Mouse (Mus musculus): ENCODE data around the gene Zic4. TPM values are rescaled to one million over a fixed set of nuclear protein-coding genes. Genes with fewer than 3 reads are reported as not detected.

Gene Zic4
- polyA plus RNA-seq, 1 experiment from 2014 or later: not detected

- Histone ChIP-seq H3K27me3 (replicated peaks; ENCODE audit: insufficient read depth, low read length) (peaks cover 78% of the 10 kb centered on the region), H3K9ac (replicated peaks; ENCODE audit: low read depth) (no peak overlapping the region), H3K9me3 (ENCODE audit: low read length) (no peaks in the 10 kb centered on the region), H3K4me2 (replicated peaks; ENCODE audit: low read depth, low read length) (no peak overlapping the region), H3K4me3 (ENCODE audit: low read depth, low read length) (no peak overlapping the region), H3K36me3 (ENCODE audit: insufficient read depth, low read length) (no peaks in the 10 kb centered on the region), H3K4me1 (ENCODE audit: insufficient read depth, low read depth, low read length) (peaks cover 4% of the 10 kb centered on the region; the same call in 1 of the 2 replicates), H3K27ac (ENCODE audit: low read length) (no peak overlapping the region)
- no peak for ATAC-seq
- DNase-seq (ENCODE audit: low spot score): no peak
- 3% methylated on average over 24 of the region's 24 CpGs for WGBS
- TF ChIP-seq CTCF (IDR thresholded peaks at IDR 0.05) (no peak), EP300 (IDR thresholded peaks at IDR 0.05) (no peak)
Measured at GRCm38 (mm10) chr9:91382471-91383255, 20.4 kb downstream of the Zic4 start.

GRCm38 (mm10) chr9:91383441-91384135 lies 21.4 kb downstream of the Zic4 start:
- peaks cover 78% of the 10 kb centered on the region for H3K27me3 ChIP-seq (replicated peaks; ENCODE audit: insufficient read depth, low read length)
- no peak overlapping the region for H3K4me2 ChIP-seq (replicated peaks; ENCODE audit: low read depth, low read length)
- H3K4me3 ChIP-seq (ENCODE audit: low read depth, low read length): no peak overlapping the region
- H3K9ac ChIP-seq (replicated peaks; ENCODE audit: low read depth): no peak overlapping the region
- no peak overlapping the region for H3K27ac ChIP-seq (ENCODE audit: low read length)
- no peaks in the 10 kb centered on the region for H3K9me3 ChIP-seq (ENCODE audit: low read length)
- peaks cover 4% of the 10 kb centered on the region; the same call in 1 of the 2 replicates for H3K4me1 ChIP-seq (ENCODE audit: insufficient read depth, low read depth, low read length)
- ATAC-seq (no peak), DNase-seq (ENCODE audit: low spot score) (no peak)
- no peaks in the 10 kb centered on the region for H3K36me3 ChIP-seq (ENCODE audit: insufficient read depth, low read length)
- no peak for TF ChIP-seq CTCF (IDR thresholded peaks at IDR 0.05)
- TF ChIP-seq EP300 (IDR thresholded peaks at IDR 0.05): no peak
- WGBS: 1% methylated on average over 28 of the region's 28 CpGs

DNA sequence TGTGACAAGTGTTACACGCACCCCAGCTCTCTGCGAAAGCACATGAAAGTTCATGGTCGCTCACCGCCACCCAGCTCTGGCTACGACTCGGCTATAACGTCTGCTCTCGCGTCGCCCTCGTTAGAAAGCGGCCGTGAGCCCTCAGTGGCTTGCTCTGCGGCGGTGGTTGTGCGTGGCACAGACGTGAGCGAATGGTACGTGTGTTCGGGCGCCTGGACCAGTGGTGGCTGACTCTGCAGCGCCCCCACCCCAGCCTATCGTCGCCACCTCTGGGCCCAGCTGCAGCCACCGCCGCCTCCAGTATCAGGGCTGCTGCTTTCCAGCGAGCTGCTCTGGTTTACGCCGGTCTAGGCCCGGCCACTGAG lies 21.9 kb downstream of the Zic4 start:
- peaks cover 4% of the 10 kb centered on the region; the same call in 1 of the 2 replicates for H3K4me1 ChIP-seq (ENCODE audit: insufficient read depth, low read depth, low read length)
- TF ChIP-seq EP300 (IDR thresholded peaks at IDR 0.05): no peak
- TF ChIP-seq CTCF (IDR thresholded peaks at IDR 0.05): no peak
- no peaks in the 10 kb centered on the region for H3K36me3 ChIP-seq (ENCODE audit: insufficient read depth, low read length)
- ATAC-seq (no peak), DNase-seq (ENCODE audit: low spot score) (no peak)
- H3K27me3 ChIP-seq (replicated peaks; ENCODE audit: insufficient read depth, low read length): peaks cover 73% of the 10 kb centered on the region
- no peaks in the 10 kb centered on the region for H3K9me3 ChIP-seq (ENCODE audit: low read length)
- 1% methylated on average over 30 of the region's 30 CpGs for whole genome bisulfite sequencing
- no peak overlapping the region for H3K4me2 ChIP-seq (replicated peaks; ENCODE audit: low read depth, low read length)
- H3K9ac ChIP-seq (replicated peaks; ENCODE audit: low read depth): no peak overlapping the region
- no peak overlapping the region for H3K27ac ChIP-seq (ENCODE audit: low read length)
- no peak overlapping the region for H3K4me3 ChIP-seq (ENCODE audit: low read depth, low read length)

DNA sequence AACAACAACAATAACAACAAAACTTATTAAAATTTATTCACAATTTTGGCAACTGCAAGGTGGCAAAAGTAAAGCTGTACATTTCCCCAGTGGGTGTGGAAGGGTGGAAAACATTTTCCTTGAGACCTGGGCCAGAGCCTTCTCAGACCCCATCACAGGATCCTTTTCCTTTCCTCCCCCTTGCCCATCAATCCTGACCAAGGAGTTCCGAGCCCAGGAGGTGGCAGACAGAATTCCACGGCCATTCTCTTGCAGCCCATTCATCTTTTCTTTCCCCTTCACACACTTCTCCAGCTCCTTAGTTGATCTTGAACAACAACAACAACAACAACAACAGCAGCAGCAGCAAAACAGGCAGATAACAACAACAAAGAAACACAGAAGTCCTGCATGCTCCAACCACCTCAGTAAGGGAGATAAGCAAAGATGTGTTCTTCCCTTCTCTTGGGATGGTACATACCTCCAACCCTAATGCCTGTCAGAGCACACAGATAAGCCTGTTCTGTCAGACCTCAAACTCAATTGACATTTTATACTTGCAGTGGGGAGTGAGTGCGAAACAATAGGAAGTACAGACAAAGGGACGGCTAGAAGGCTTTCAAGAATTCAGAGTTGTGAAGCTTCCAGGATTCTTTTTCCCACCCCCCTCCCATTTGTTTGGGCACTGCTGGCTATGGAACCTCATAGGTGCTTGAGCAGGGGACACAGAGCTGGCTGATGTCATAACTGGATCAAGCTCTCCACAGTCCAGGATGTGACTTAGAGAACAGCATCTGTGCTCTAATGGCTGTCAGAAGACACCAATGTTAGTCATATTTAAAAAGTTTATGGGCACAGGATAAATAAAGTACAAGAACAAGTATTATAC lies 22.7 kb downstream of the Zic4 start:
- no peak overlapping the region for H3K9ac ChIP-seq (replicated peaks; ENCODE audit: low read depth)
- H3K4me2 ChIP-seq (replicated peaks; ENCODE audit: low read depth, low read length): no peak overlapping the region
- ATAC-seq (no peak), DNase-seq (ENCODE audit: low spot score) (no peak)
- WGBS: 3% methylated on average over 4 of the region's 4 CpGs
- no peaks in the 10 kb centered on the region for H3K36me3 ChIP-seq (ENCODE audit: insufficient read depth, low read length)
- no peak overlapping the region for H3K4me3 ChIP-seq (ENCODE audit: low read depth, low read length)
- peaks cover 71% of the 10 kb centered on the region for H3K27me3 ChIP-seq (replicated peaks; ENCODE audit: insufficient read depth, low read length)
- no peak overlapping the region for H3K27ac ChIP-seq (ENCODE audit: low read length)
- H3K4me1 ChIP-seq (ENCODE audit: insufficient read depth, low read depth, low read length): peaks cover 4% of the 10 kb centered on the region; the same call in 1 of the 2 replicates
- no peaks in the 10 kb centered on the region for H3K9me3 ChIP-seq (ENCODE audit: low read length)
- no peak for TF ChIP-seq EP300 (IDR thresholded peaks at IDR 0.05)
- no peak for TF ChIP-seq CTCF (IDR thresholded peaks at IDR 0.05)

- Histone ChIP-seq H3K9me3 (ENCODE audit: low read length) (no peaks in the 10 kb centered on the region), H3K4me3 (ENCODE audit: low read depth, low read length) (no peak overlapping the region), H3K27ac (ENCODE audit: low read length) (no peak overlapping the region), H3K9ac (replicated peaks; ENCODE audit: low read depth) (no peak overlapping the region), H3K4me1 (ENCODE audit: insufficient read depth, low read depth, low read length) (peaks cover 4% of the 10 kb centered on the region; the same call in 1 of the 2 replicates), H3K27me3 (replicated peaks; ENCODE audit: insufficient read depth, low read length) (peaks cover 68% of the 10 kb centered on the region), H3K36me3 (ENCODE audit: insufficient read depth, low read length) (no peaks in the 10 kb centered on the region), H3K4me2 (replicated peaks; ENCODE audit: low read depth, low read length) (no peak overlapping the region)
- TF ChIP-seq CTCF (IDR thresholded peaks at IDR 0.05): no peak
- TF ChIP-seq EP300 (IDR thresholded peaks at IDR 0.05): no peak
- ATAC-seq (no peak), DNase-seq (ENCODE audit: low spot score) (no peak)
- WGBS: 2% methylated on average over 8 of the region's 8 CpGs
Measured at GRCm38 (mm10) chr9:91385561-91386430, 23.6 kb downstream of the Zic4 start.
